Mouse (Mus musculus) small intestine, adult 2 months (tissue): ENCODE data around the gene Gm20388. TPM values are rescaled to one million over a fixed set of nuclear protein-coding genes. Genes with fewer than 3 reads are reported as not detected.

Experiments
- H3K27ac ChIP-seq: fragments of 200-500 bp; 2 replicates; pipeline ENCODE4 v1.5.1; 2012; ENCODE audit warnings: low read depth, low read length, control low read depth, inconsistent platforms; ENCODE audit not compliant: insufficient read depth
- H3K27me3 ChIP-seq: fragments of 200-500 bp; 2 replicates; pipeline ENCODE4 v1.6.1; 2012; ENCODE audit warnings: mild to moderate bottlenecking, moderate library complexity, low read length, inconsistent platforms; ENCODE audit not compliant: control insufficient read depth, insufficient read depth
- H3K36me3 ChIP-seq: fragments of 200-500 bp; 2 replicates; pipeline ENCODE4 v1.6.1; 2012; ENCODE audit warnings: mild to moderate bottlenecking, low read length, control low read depth, inconsistent platforms; ENCODE audit not compliant: control insufficient read depth, insufficient read depth
- H3K4me1 ChIP-seq: fragments of 200-500 bp; 2 replicates; pipeline ENCODE4 v1.6.1; 2012; ENCODE audit warnings: low read length, inconsistent platforms, mixed read lengths; ENCODE audit not compliant: control insufficient read depth, insufficient read depth, insufficient read length
- H3K4me3 ChIP-seq: fragments of 200-500 bp; 2 replicates; pipeline ENCODE4 v1.5.1; 2012; ENCODE audit warnings: low read depth, mild to moderate bottlenecking, control low read depth, inconsistent platforms, low read length, moderate library complexity
- CTCF ChIP-seq: fragments of 200-500 bp; IDR thresholded peaks from 2 replicates; pipeline ENCODE4 v1.5.1; 2012; ENCODE audit warnings: low read depth, mild to moderate bottlenecking, control low read depth, inconsistent platforms, low read length, moderate library complexity, mixed read lengths; ENCODE audit not compliant: insufficient replicate concordance, insufficient read length; ENCODE audit errors: extremely low read depth
- POLR2A ChIP-seq: fragments of 200-500 bp; IDR thresholded peaks from 2 replicates; pipeline ENCODE4 v1.6.1; 2012; ENCODE audit warnings: low read depth, mild to moderate bottlenecking, control low read depth, inconsistent platforms, low read length, moderate library complexity
- WGBS: fragments of 180-500 bp; shearing (Covaris S2); methylation state at CpG from one replicate; pipeline ENCODE4 v1.1.7; 2018; 5-methylcytosine and 5-hydroxymethylcytosine counted together
- polyA plus RNA-seq: library from polyadenylated mRNA; depleted of rRNA; stranded (reverse); fragments of >200 nt; gene quantifications from 2 replicates; pipeline ENCODE4 v1.2.3, GENCODE M21; 2012

Gene Gm20388
- polyA plus RNA-seq, 1 experiment = 37.3 TPM

- WGBS = 35% methylated on average over 9 of the region's 9 CpGs
Observed at GRCm38 (mm10) chr8:122642071-122642470, 2731.4 kb downstream of the Gm20388 start.

GRCm38 (mm10) chr8:122644175-122644954 lies 2733.7 kb downstream of the Gm20388 start:
- no peaks in the 10 kb centered on the region for H3K36me3 ChIP-seq
- H3K4me3 ChIP-seq = no peak overlapping the region
- no peaks in the 10 kb centered on the region for H3K4me1 ChIP-seq
- H3K27ac ChIP-seq = no peak overlapping the region
- no peaks in the 10 kb centered on the region for H3K27me3 ChIP-seq
- 72% methylated on average over 6 of the region's 6 CpGs for WGBS
- TF ChIP-seq POLR2A = no peak
- no peak for TF ChIP-seq CTCF

More at GRCm38 (mm10) chr8:122642071-122642470, 2731.4 kb downstream of the Gm20388 start:
- no peak for TF ChIP-seq CTCF
- no peak for TF ChIP-seq POLR2A
- H3K36me3 ChIP-seq = no peaks in the 10 kb centered on the region
- no peaks in the 10 kb centered on the region for H3K27me3 ChIP-seq
- H3K4me3 ChIP-seq = no peak overlapping the region
- H3K4me1 ChIP-seq = peaks cover 4% of the 10 kb centered on the region
- H3K27ac ChIP-seq = no peak overlapping the region

GRCm38 (mm10) chr8:122646337-122646736 lies 2735.7 kb downstream of the Gm20388 start:
- H3K36me3 ChIP-seq = no peaks in the 10 kb centered on the region

GRCm38 (mm10) chr8:122648192-122648970 lies 2737.7 kb downstream of the Gm20388 start:
- Histone ChIP-seq H3K4me1 (no peaks in the 10 kb centered on the region), H3K4me3 (no peak overlapping the region), H3K27me3 (no peaks in the 10 kb centered on the region), H3K27ac (no peak overlapping the region), H3K36me3 (no peaks in the 10 kb centered on the region)
- TF ChIP-seq CTCF (no peak), POLR2A (no peak)
- WGBS = 72% methylated on average over 15 of the region's 15 CpGs

More at GRCm38 (mm10) chr8:122646337-122646736, 2735.7 kb downstream of the Gm20388 start:
- 88% methylated on average over 16 of the region's 16 CpGs for WGBS
- H3K4me1 ChIP-seq = no peaks in the 10 kb centered on the region
- no peak overlapping the region for H3K27ac ChIP-seq
- no peaks in the 10 kb centered on the region for H3K27me3 ChIP-seq
- TF ChIP-seq CTCF = no peak
- no peak for TF ChIP-seq POLR2A
- no peak overlapping the region for H3K4me3 ChIP-seq

- 78% methylated on average over 16 of the region's 16 CpGs for WGBS
Observed at GRCm38 (mm10) chr8:122651326-122651921, 2740.8 kb downstream of the Gm20388 start.

GRCm38 (mm10) chr8:122652643-122653042 lies 2742.0 kb downstream of the Gm20388 start:
- Histone ChIP-seq H3K27me3 (no peaks in the 10 kb centered on the region), H3K4me1 (peaks cover 3% of the 10 kb centered on the region; the same call in 1 of the 2 replicates), H3K36me3 (no peaks in the 10 kb centered on the region; the same call in 1 of the 2 replicates), H3K27ac (no peak overlapping the region), H3K4me3 (no peak overlapping the region)
- 35% methylated on average over 6 of the region's 6 CpGs for WGBS
- TF ChIP-seq CTCF (no peak), POLR2A (no peak)

More at GRCm38 (mm10) chr8:122651326-122651921, 2740.8 kb downstream of the Gm20388 start:
- no peak overlapping the region for H3K4me3 ChIP-seq
- no peaks in the 10 kb centered on the region for H3K27me3 ChIP-seq
- H3K4me1 ChIP-seq = peaks cover 3% of the 10 kb centered on the region; the same call in 1 of the 2 replicates
- H3K27ac ChIP-seq = no peak overlapping the region
- H3K36me3 ChIP-seq = no peaks in the 10 kb centered on the region; the same call in 1 of the 2 replicates
- TF ChIP-seq CTCF (no peak), POLR2A (no peak)

- H3K36me3 ChIP-seq = no peaks in the 10 kb centered on the region; the same call in 1 of the 2 replicates
- WGBS = 66% methylated on average over 7 of the region's 7 CpGs
- peak overlapping the region; percentile 44 for H3K27ac ChIP-seq
- H3K27me3 ChIP-seq = no peaks in the 10 kb centered on the region
- no peak overlapping the region for H3K4me3 ChIP-seq
- TF ChIP-seq CTCF (no peak), POLR2A (no peak)
- H3K4me1 ChIP-seq = peaks cover 3% of the 10 kb centered on the region; the same call in 1 of the 2 replicates
Observed at GRCm38 (mm10) chr8:122654768-122655167, 2744.1 kb downstream of the Gm20388 start.
